Mouse (Mus musculus): ENCODE data around the gene Plxnd1. TPM values are rescaled to one million over a fixed set of nuclear protein-coding genes. Genes with fewer than 3 reads are reported as not detected.

Plxnd1 gene
- polyA plus RNA-seq, 1 experiment: 6.1 TPM

DNA sequence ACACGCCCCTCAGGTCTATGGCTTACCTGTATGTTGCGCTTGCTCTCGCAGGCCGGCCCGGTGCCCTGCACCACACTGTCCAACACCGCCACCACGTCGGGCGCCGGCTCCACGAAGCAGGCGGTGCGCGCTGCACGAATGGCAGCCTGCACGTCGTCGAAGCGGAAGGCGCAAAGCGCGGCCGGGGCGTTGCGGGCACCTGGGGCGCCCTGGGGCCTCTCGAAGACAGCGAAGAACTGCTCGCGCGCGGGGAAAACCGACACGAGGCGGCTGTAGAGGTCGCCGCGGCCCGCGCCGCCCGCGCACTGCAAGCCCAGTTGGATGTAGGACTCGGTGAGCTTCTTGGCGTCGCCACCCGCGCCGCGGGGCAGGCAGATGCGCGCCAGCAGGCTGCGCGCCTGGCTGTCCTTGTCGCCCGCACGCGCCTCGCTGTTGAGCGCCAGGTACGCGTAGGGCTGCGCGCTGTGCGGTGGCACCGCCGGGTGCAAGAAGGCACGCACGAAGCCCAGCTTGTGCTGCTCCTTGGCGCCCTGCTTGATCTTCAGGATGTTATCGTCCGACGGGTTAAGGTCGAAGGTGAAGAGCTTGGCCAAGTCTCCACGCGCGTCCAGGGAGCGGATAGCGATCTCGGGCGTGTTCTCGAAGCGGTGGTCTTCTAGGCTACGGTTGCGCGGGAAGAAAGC, 1.2 kb downstream of the Plxnd1 start:
- no peaks in the 10 kb centered on the region for H3K36me3 ChIP-seq (ENCODE audit: control insufficient read depth, insufficient read depth, low read length)
- H3K4me3 ChIP-seq (ENCODE audit: control insufficient read depth, low read depth, low read length): peak overlapping the region; percentile 84
- peak overlapping the region; percentile 35; the same call in 1 of the 2 replicates for H3K27ac ChIP-seq (ENCODE audit: control insufficient read depth, insufficient read depth, low read depth, low read length)
- no peak for TF ChIP-seq CTCF (IDR thresholded peaks at IDR 0.05; ENCODE audit: control insufficient read depth, insufficient read depth, insufficient replicate concordance, low read depth, low read length)
- peaks cover 2% of the 10 kb centered on the region; the same call in 1 of the 2 replicates for H3K27me3 ChIP-seq (ENCODE audit: control insufficient read depth, insufficient read depth, low read length)
- H3K4me1 ChIP-seq (ENCODE audit: control insufficient read depth, insufficient read depth, low read length): peaks cover 15% of the 10 kb centered on the region

DNA sequence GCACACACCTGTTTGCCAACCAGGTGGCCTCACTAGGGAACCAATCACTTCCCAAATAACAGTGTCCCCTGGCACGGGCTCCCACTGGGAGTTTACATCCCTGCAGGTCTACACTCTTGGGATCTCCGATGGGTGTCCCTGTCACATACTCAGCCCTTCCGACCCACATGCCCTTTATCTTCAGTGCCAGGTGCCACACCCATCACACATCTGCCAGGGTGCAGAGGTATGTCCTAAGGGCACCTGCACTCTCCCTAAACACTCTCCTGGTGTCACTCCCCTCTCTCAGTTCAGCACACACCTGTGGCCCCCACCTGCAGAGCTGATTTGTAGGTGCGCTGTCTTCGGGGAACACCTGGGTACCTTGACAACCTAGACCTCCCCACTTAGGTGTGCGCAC, 1.8 kb downstream of the Plxnd1 start:
- H3K27me3 ChIP-seq (ENCODE audit: control insufficient read depth, insufficient read depth, low read length): peaks cover 2% of the 10 kb centered on the region; the same call in 1 of the 2 replicates
- peaks cover 15% of the 10 kb centered on the region for H3K4me1 ChIP-seq (ENCODE audit: control insufficient read depth, insufficient read depth, low read length)
- no peak overlapping the region for H3K27ac ChIP-seq (ENCODE audit: control insufficient read depth, insufficient read depth, low read depth, low read length)

DNA sequence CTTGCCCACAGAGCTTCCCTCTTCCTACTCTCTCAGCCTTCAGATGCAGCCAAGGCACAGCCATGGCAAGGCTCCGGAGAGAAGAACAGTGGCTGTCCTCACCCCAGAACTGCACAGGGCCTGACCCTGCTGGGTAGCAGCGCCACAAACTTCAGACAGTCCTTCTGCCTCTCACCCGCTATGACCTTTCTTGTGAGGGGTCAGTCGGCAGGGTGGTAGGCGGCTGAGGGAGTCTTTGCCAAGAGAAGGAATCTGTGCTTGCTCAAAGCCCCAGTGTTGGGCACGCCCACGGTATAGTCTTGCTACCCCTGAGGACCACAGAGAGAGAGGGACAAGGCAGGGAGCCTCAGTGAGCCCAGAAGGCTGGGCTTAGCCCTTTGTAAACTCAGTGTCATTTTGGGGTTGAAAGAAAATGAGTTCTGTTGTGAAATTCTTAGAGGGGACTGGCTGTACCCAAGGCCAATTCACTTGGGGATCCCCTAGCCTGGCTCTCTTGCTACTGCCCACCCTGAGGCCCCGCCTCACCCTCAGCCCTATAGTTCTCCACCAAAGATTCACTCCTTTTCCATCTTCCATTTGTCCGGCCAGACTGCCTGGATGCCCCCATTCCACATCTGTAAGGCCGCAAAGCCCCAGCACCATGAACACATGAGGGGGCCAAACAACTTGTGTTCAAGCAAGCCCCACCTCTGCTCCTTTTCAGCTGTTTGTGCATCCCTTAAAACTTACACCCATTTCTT, 2.8 kb downstream of the Plxnd1 start:
- Histone ChIP-seq H3K27me3 (ENCODE audit: control insufficient read depth, insufficient read depth, low read length) (peaks cover 2% of the 10 kb centered on the region; the same call in 1 of the 2 replicates), H3K27ac (ENCODE audit: control insufficient read depth, insufficient read depth, low read depth, low read length) (peak overlapping the region; percentile 23; the same call in 1 of the 2 replicates), H3K4me1 (ENCODE audit: control insufficient read depth, insufficient read depth, low read length) (peaks cover 15% of the 10 kb centered on the region), H3K36me3 (ENCODE audit: control insufficient read depth, insufficient read depth, low read length) (no peaks in the 10 kb centered on the region), H3K4me3 (ENCODE audit: control insufficient read depth, low read depth, low read length) (peak overlapping the region; percentile 4; the same call in 1 of the 2 replicates)
- TF ChIP-seq POLR2A (IDR thresholded peaks at IDR 0.05; ENCODE audit: control insufficient read depth, low read depth, low read length) (no peak), CTCF (IDR thresholded peaks at IDR 0.05; ENCODE audit: control insufficient read depth, insufficient read depth, insufficient replicate concordance, low read depth, low read length) (no peak)

More for the DNA sequence above, 1.8 kb downstream of the Plxnd1 start:
- TF ChIP-seq POLR2A (IDR thresholded peaks at IDR 0.05; ENCODE audit: control insufficient read depth, low read depth, low read length): no peak
- no peak for TF ChIP-seq CTCF (IDR thresholded peaks at IDR 0.05; ENCODE audit: control insufficient read depth, insufficient read depth, insufficient replicate concordance, low read depth, low read length)
- no peaks in the 10 kb centered on the region for H3K36me3 ChIP-seq (ENCODE audit: control insufficient read depth, insufficient read depth, low read length)
- H3K4me3 ChIP-seq (ENCODE audit: control insufficient read depth, low read depth, low read length): peak overlapping the region; percentile 84

DNA sequence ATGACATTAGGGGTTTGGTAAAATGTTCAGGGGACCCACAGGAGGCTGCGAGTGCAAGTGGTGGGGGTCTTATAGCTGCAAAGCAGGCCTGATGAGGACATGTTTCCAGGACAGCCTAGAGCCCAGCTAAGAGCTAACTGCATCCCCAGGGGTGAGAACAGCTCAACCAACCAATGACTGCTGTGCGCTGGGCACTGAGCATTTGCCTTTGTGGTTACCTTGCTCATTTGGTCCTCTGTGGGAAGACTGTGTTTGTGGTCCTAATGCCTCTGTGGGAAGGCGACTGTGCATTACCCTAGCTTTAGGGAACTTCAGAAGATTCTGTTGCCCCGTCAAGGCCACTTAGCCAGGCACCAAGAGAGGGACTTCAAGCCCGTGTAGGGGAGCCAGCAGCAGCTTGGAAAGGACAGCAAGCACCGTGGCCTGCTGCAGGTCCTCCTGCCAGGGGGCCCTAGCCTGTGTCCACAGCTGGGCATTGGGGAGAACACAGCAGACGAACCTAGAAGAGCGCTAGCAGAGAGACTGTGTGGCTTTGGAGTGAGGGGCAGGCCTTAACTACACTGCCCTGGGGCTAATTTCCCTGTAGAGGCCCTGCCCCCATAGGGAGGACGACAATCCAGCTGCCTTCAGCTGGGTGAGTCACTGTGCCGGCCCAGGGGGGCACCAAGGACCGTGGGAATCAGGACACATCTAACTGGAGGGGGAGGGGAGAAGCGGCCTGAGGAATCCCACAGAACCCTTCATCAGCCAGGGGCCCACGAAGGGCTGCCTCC, 3.5 kb downstream of the Plxnd1 start:
- TF ChIP-seq POLR2A (IDR thresholded peaks at IDR 0.05; ENCODE audit: control insufficient read depth, low read depth, low read length) (no peak), CTCF (IDR thresholded peaks at IDR 0.05; ENCODE audit: control insufficient read depth, insufficient read depth, insufficient replicate concordance, low read depth, low read length) (no peak)
- Histone ChIP-seq H3K27ac (ENCODE audit: control insufficient read depth, insufficient read depth, low read depth, low read length) (no peak overlapping the region; the same call in 1 of the 2 replicates), H3K36me3 (ENCODE audit: control insufficient read depth, insufficient read depth, low read length) (no peaks in the 10 kb centered on the region), H3K4me1 (ENCODE audit: control insufficient read depth, insufficient read depth, low read length) (peaks cover 19% of the 10 kb centered on the region), H3K27me3 (ENCODE audit: control insufficient read depth, insufficient read depth, low read length) (peaks cover 2% of the 10 kb centered on the region; the same call in 1 of the 2 replicates), H3K4me3 (ENCODE audit: control insufficient read depth, low read depth, low read length) (no peak overlapping the region; the same call in 1 of the 2 replicates)

DNA sequence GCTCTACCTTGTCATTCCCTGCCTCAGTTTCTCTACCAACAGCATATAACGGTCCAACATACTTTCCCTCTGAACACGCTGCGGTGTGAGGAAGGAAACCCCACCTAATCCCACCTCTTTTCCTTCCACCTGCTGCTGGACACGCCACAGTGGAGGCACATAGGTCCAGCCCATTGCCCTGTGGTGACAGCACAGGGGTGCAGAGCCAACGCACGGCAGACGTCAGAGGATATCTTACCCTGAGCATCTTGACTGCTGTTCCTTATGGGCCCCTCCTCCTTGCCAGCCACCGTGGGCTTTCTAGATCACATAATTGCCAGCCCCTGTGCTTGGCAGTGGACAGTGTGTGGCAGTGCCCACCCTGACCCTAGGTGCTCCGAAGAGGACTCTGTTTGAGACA, 4.3 kb downstream of the Plxnd1 start:
- Histone ChIP-seq H3K4me3 (ENCODE audit: control insufficient read depth, low read depth, low read length) (no peak overlapping the region), H3K27me3 (ENCODE audit: control insufficient read depth, insufficient read depth, low read length) (peaks cover 2% of the 10 kb centered on the region; the same call in 1 of the 2 replicates), H3K36me3 (ENCODE audit: control insufficient read depth, insufficient read depth, low read length) (no peaks in the 10 kb centered on the region), H3K4me1 (ENCODE audit: control insufficient read depth, insufficient read depth, low read length) (peaks cover 22% of the 10 kb centered on the region), H3K27ac (ENCODE audit: control insufficient read depth, insufficient read depth, low read depth, low read length) (no peak overlapping the region)
- no peak for TF ChIP-seq CTCF (IDR thresholded peaks at IDR 0.05; ENCODE audit: control insufficient read depth, insufficient read depth, insufficient replicate concordance, low read depth, low read length)
- no peak for TF ChIP-seq POLR2A (IDR thresholded peaks at IDR 0.05; ENCODE audit: control insufficient read depth, low read depth, low read length)

DNA sequence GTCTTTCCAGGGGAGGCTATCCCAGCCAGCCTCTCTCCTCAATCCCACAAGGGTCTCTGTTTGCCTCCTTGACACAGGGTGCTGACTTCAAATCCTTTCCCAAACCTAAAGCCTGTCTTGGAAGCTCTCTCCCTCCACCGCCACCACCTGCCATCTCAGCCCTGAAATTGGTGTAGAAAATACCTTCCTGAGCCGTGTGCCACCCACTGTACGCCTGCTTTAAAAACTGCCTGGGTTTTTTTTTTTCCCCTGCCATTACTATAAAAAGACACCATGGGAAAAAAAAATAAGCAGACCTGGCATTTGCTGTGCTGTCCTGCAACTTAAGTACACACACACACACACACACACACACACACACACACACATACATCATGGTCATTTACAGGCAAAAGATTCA, 4.7 kb downstream of the Plxnd1 start:
- Histone ChIP-seq H3K4me3 (ENCODE audit: control insufficient read depth, low read depth, low read length) (no peak overlapping the region), H3K27ac (ENCODE audit: control insufficient read depth, insufficient read depth, low read depth, low read length) (no peak overlapping the region), H3K36me3 (ENCODE audit: control insufficient read depth, insufficient read depth, low read length) (no peaks in the 10 kb centered on the region), H3K4me1 (ENCODE audit: control insufficient read depth, insufficient read depth, low read length) (peaks cover 23% of the 10 kb centered on the region), H3K27me3 (ENCODE audit: control insufficient read depth, insufficient read depth, low read length) (peaks cover 2% of the 10 kb centered on the region; the same call in 1 of the 2 replicates)
- no peak for TF ChIP-seq POLR2A (IDR thresholded peaks at IDR 0.05; ENCODE audit: control insufficient read depth, low read depth, low read length)

- Histone ChIP-seq H3K36me3 (ENCODE audit: control insufficient read depth, insufficient read depth, low read length) (no peaks in the 10 kb centered on the region), H3K4me3 (ENCODE audit: control insufficient read depth, low read depth, low read length) (no peak overlapping the region), H3K27ac (ENCODE audit: control insufficient read depth, insufficient read depth, low read depth, low read length) (no peak overlapping the region), H3K27me3 (ENCODE audit: control insufficient read depth, insufficient read depth, low read length) (no peaks in the 10 kb centered on the region), H3K4me1 (ENCODE audit: control insufficient read depth, insufficient read depth, low read length) (peaks cover 21% of the 10 kb centered on the region)
- TF ChIP-seq POLR2A (IDR thresholded peaks at IDR 0.05; ENCODE audit: control insufficient read depth, low read depth, low read length): no peak
- no peak for TF ChIP-seq CTCF (IDR thresholded peaks at IDR 0.05; ENCODE audit: control insufficient read depth, insufficient read depth, insufficient replicate concordance, low read depth, low read length)
These were observed 5.2 kb downstream of the Plxnd1 start for GRCm38 (mm10) chr6:115989607-115990006.

Data from testis, adult 2 months (tissue).